Mouse (Mus musculus) left cerebral cortex, postnatal 36 days (tissue): ENCODE measurements at regions not wholly inside any gene's neighbourhood (a gene's known extent, or its start where the extent isn't known, plus 50 kb on each side); places are given as distances from the start of the nearest gene placed in this dataset.

Experiments
- DNase-seq, 2 experiments: peaks; one replicate each; pipeline ENCODE4 v3.0.0; 2021 to 2022; ENCODE audit warnings: low spot score in 2 of 2, mixed read lengths in 1 of 2
- intact Hi-C: fragments of 180-260 bp; cut with DNase I; formaldehyde crosslinking; loops from one replicate; pipeline ENCODE4 v1.15.1; 2025

DNA sequence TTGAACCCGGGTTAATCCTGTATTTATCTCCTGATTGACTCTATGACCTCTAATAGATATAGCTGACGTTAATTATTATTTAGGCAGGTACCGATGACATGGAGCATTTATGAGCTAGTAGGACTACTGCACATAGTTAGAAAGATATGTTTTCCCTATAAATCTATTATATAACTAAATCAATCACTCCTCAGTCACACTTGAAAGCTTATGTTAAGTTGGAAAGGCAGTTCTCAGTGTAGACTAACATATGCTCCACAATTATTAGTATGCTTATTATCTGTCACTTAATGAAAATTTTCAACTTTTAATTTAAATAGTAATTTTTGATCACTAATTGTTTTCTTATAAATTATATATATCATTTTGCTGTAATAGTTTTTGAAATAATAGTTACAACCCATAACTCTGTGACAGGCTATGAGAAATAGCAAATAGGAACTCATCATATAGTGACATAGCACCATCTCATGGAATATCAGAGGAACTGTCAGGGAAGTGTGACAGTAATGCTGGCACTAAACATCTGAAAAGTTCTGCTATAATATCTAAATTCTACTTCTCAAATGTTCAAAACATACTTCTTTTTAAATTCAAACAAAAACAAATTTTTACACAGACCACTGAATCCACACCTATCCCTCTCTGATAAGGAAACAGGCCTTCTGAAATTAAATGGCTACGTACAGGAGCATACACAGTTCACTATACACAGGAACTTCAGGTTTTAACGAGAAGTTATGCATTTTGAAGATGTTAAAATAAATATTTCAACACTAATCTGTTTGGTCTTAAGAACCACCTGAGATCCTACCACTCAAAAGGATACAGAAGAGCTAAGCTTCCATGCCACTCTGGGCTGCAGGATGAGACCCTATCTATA lies 75.3 kb upstream of the Map2 start:
- intact Hi-C loops: loop anchor here (2.0 to 10.0 kb wide), 4 partner anchors 225 to 818 kb away; partner anchors contain the start of gene Pth2r

GRCm38 (mm10) chr1:66101419-66101818 lies 73.7 kb upstream of the Map2 start:
- no peak for DNase-seq
- intact Hi-C loops: loop anchor here (5.0 to 10.0 kb wide), 3 partner anchors 223 to 819 kb away; partner anchors contain the start of gene Pth2r

More for the DNA sequence above, 75.3 kb upstream of the Map2 start:
- DNase-seq: no peak

GRCm38 (mm10) chr1:66104493-66104892 lies 70.6 kb upstream of the Map2 start:
- intact Hi-C loops: loop anchor here (5.0 to 10.0 kb wide), 3 partner anchors 220 to 822 kb away; partner anchors contain the start of gene Pth2r
- DNase-seq: no peak

- intact Hi-C loops: loop anchor here (10.0 kb wide), 1 partner anchor 220 kb away; no protein-coding TSS in a partner anchor
- no peak for DNase-seq
These were observed 69.9 kb upstream of the Map2 start for GRCm38 (mm10) chr1:66105206-66105605.

GRCm38 (mm10) chr1:66108051-66108450 lies 67.0 kb upstream of the Map2 start:
- intact Hi-C loops: loop anchor here (10.0 kb wide), 1 partner anchor 217 kb away; no protein-coding TSS in a partner anchor
- DNase-seq: no peak

GRCm38 (mm10) chr1:66113916-66114315 lies 61.2 kb upstream of the Map2 start:
- intact Hi-C loops: no loop called here

GRCm38 (mm10) chr1:66115330-66115729 lies 59.7 kb upstream of the Map2 start:
- DNase-seq: peak; percentile 32 to 38
- intact Hi-C loops: loop anchor here (5.0 kb wide), 1 partner anchor 302 kb away; no protein-coding TSS in a partner anchor

More at GRCm38 (mm10) chr1:66113916-66114315, 61.2 kb upstream of the Map2 start:
- no peak for DNase-seq
